Mouse (Mus musculus) liver, embryonic 15.5 days (tissue): Measurements from ENCODE around the gene Heg1. TPM values are rescaled to one million over a fixed set of nuclear protein-coding genes. Genes with fewer than 3 reads are reported as not detected.

Experiments
- ATAC-seq: fragments of 200-750 bp; cut with Nextera tagmentation; 2 replicates; pipeline ENCODE4 v1.8.0; 2017; ENCODE audit warnings: moderate number of reproducible peaks, mild to moderate bottlenecking, moderate library complexity; ENCODE audit not compliant: insufficient read depth
- H3K27ac ChIP-seq: fragments of 300-500 bp; sonication (generic); replicated peaks from 2 replicates; pipeline ENCODE4 v1.5.1; 2015; ENCODE audit warnings: mild to moderate bottlenecking, inconsistent platforms
- H3K27me3 ChIP-seq: fragments of 300-500 bp; sonication (generic); 2 replicates; pipeline ENCODE4 v1.6.1; 2015; ENCODE audit warnings: mild to moderate bottlenecking, inconsistent platforms
- H3K36me3 ChIP-seq: fragments of 300-500 bp; sonication (generic); replicated peaks from 2 replicates; pipeline ENCODE4 v1.6.1; 2015; ENCODE audit warnings: moderate library complexity, mild to moderate bottlenecking, inconsistent platforms
- H3K4me1 ChIP-seq: fragments of 300-500 bp; sonication (generic); replicated peaks from 2 replicates; pipeline ENCODE4 v1.6.1; 2015; ENCODE audit warnings: inconsistent platforms
- H3K4me2 ChIP-seq: fragments of 300-500 bp; sonication (generic); 2 replicates; pipeline ENCODE4 v1.6.1; 2015; ENCODE audit warnings: moderate library complexity, mild to moderate bottlenecking, inconsistent platforms
- H3K4me3 ChIP-seq: fragments of 300-500 bp; sonication (generic); replicated peaks from 2 replicates; pipeline ENCODE4 v1.5.1; 2015; ENCODE audit warnings: mild to moderate bottlenecking, inconsistent platforms
- H3K9ac ChIP-seq: fragments of 300-500 bp; sonication (generic); 2 replicates; pipeline ENCODE4 v1.6.1; 2015; ENCODE audit warnings: moderate library complexity, mild to moderate bottlenecking, inconsistent platforms
- H3K9me3 ChIP-seq: fragments of 300-500 bp; sonication (generic); replicated peaks from 2 replicates; pipeline ENCODE4 v1.6.1; 2016; ENCODE audit warnings: inconsistent platforms
- WGBS: fragments of 180-500 bp; shearing (Covaris S2); methylation state at CpG from one replicate; pipeline ENCODE4 v1.1.7; 2015; ENCODE audit warnings: mixed read lengths; ENCODE audit not compliant: insufficient replicate concordance; 5-methylcytosine and 5-hydroxymethylcytosine counted together
- polyA plus RNA-seq: library from polyadenylated mRNA; unstranded; fragments of >200 nt; fragmentation: Nextera tagmentation; extraction: Ambion mirVana; gene quantifications from 2 replicates; pipeline ENCODE4 v1.2.1, GENCODE M21; 2015

The Heg1 gene
- polyA plus RNA-seq, 1 experiment from 2014 or later = 4.9 TPM

GRCm38 (mm10) chr16:33733864-33734263 is 49.7 kb downstream of the Heg1 start:
- peaks cover 18% of the 10 kb centered on the region for H3K4me1 ChIP-seq
- peaks cover 15% of the 10 kb centered on the region for H3K36me3 ChIP-seq
- no peaks in the 10 kb centered on the region for H3K9me3 ChIP-seq
- no peak overlapping the region for H3K9ac ChIP-seq
- no peak overlapping the region for H3K27ac ChIP-seq
- no peaks in the 10 kb centered on the region for H3K27me3 ChIP-seq
- no peak for ATAC-seq
- 76% methylated on average over 6 of the region's 6 CpGs for WGBS
- H3K4me2 ChIP-seq = no peak overlapping the region
- H3K4me3 ChIP-seq = no peak overlapping the region

GRCm38 (mm10) chr16:33734545-33734944 is 50.4 kb downstream of the Heg1 start:
- Histone ChIP-seq H3K4me3 (no peak overlapping the region), H3K36me3 (peaks cover 15% of the 10 kb centered on the region), H3K9ac (no peak overlapping the region), H3K4me2 (no peak overlapping the region), H3K27me3 (no peaks in the 10 kb centered on the region), H3K27ac (no peak overlapping the region), H3K4me1 (peaks cover 18% of the 10 kb centered on the region), H3K9me3 (no peaks in the 10 kb centered on the region)
- 64% methylated on average over 10 of the region's 10 CpGs for WGBS
- ATAC-seq = no peak

- 77% methylated on average over 5 of the region's 5 CpGs for WGBS
- no peak overlapping the region for H3K9ac ChIP-seq
- no peak overlapping the region for H3K27ac ChIP-seq
- no peak for ATAC-seq
- H3K4me1 ChIP-seq = peaks cover 18% of the 10 kb centered on the region
- no peaks in the 10 kb centered on the region for H3K9me3 ChIP-seq
- peaks cover 10% of the 10 kb centered on the region for H3K36me3 ChIP-seq
- no peak overlapping the region for H3K4me3 ChIP-seq
- H3K27me3 ChIP-seq = no peaks in the 10 kb centered on the region
- H3K4me2 ChIP-seq = no peak overlapping the region
Observed at GRCm38 (mm10) chr16:33735238-33735637, 51.1 kb downstream of the Heg1 start.

- no peak for ATAC-seq
- no peak overlapping the region for H3K4me2 ChIP-seq
- no peaks in the 10 kb centered on the region for H3K9me3 ChIP-seq
- peaks cover 9% of the 10 kb centered on the region; the same call in 1 of the 2 replicates for H3K36me3 ChIP-seq
- H3K4me3 ChIP-seq = no peak overlapping the region
- H3K4me1 ChIP-seq = peaks cover 18% of the 10 kb centered on the region
- H3K27me3 ChIP-seq = no peaks in the 10 kb centered on the region
- no peak overlapping the region for H3K9ac ChIP-seq
- 62% methylated on average over 5 of the region's 5 CpGs for WGBS
- no peak overlapping the region for H3K27ac ChIP-seq
Observed at GRCm38 (mm10) chr16:33735791-33736190, 51.6 kb downstream of the Heg1 start.

- Histone ChIP-seq H3K4me2 (no peak overlapping the region), H3K27ac (no peak overlapping the region), H3K4me1 (peaks cover 13% of the 10 kb centered on the region), H3K9ac (no peak overlapping the region), H3K4me3 (no peak overlapping the region), H3K27me3 (no peaks in the 10 kb centered on the region), H3K9me3 (no peaks in the 10 kb centered on the region), H3K36me3 (peaks cover 13% of the 10 kb centered on the region; the same call in 1 of the 2 replicates)
- WGBS = 64% methylated on average over 6 of the region's 6 CpGs
- no peak for ATAC-seq
Observed at GRCm38 (mm10) chr16:33736746-33737145, 52.6 kb downstream of the Heg1 start.

GRCm38 (mm10) chr16:33738949-33739719 is 55.0 kb downstream of the Heg1 start:
- Histone ChIP-seq H3K9ac (no peak overlapping the region), H3K4me3 (no peak overlapping the region), H3K4me2 (no peak overlapping the region), H3K27me3 (no peaks in the 10 kb centered on the region), H3K9me3 (no peaks in the 10 kb centered on the region), H3K36me3 (peaks cover 16% of the 10 kb centered on the region), H3K27ac (no peak overlapping the region), H3K4me1 (no peaks in the 10 kb centered on the region; the same call in 1 of the 2 replicates)
- WGBS = 71% methylated on average over 7 of the region's 7 CpGs
- no peak for ATAC-seq

GRCm38 (mm10) chr16:33739802-33740201 is 55.6 kb downstream of the Heg1 start:
- Histone ChIP-seq H3K4me3 (no peak overlapping the region), H3K9me3 (no peaks in the 10 kb centered on the region), H3K9ac (no peak overlapping the region), H3K4me1 (no peaks in the 10 kb centered on the region; the same call in 1 of the 2 replicates), H3K27ac (no peak overlapping the region), H3K4me2 (no peak overlapping the region), H3K27me3 (no peaks in the 10 kb centered on the region), H3K36me3 (peaks cover 16% of the 10 kb centered on the region)
- no peak; the same call in 1 of the 2 replicates for ATAC-seq
- WGBS = 45% methylated on average over 3 of the region's 3 CpGs

- no peak for ATAC-seq
- no peaks in the 10 kb centered on the region for H3K27me3 ChIP-seq
- WGBS = 53% methylated on average over 6 of the region's 6 CpGs
Observed at GRCm38 (mm10) chr16:33740416-33740815, 56.2 kb downstream of the Heg1 start.

GRCm38 (mm10) chr16:33741795-33742194 is 57.6 kb downstream of the Heg1 start:
- no peak for ATAC-seq
- Histone ChIP-seq H3K27me3 (no peaks in the 10 kb centered on the region), H3K27ac (no peak overlapping the region), H3K4me3 (no peak overlapping the region), H3K9me3 (no peaks in the 10 kb centered on the region), H3K4me2 (no peak overlapping the region), H3K9ac (no peak overlapping the region), H3K36me3 (peaks cover 12% of the 10 kb centered on the region), H3K4me1 (no peaks in the 10 kb centered on the region; the same call in 1 of the 2 replicates)
- WGBS = 50% methylated on average over 5 of the region's 5 CpGs

More at GRCm38 (mm10) chr16:33740416-33740815, 56.2 kb downstream of the Heg1 start:
- H3K4me3 ChIP-seq = no peak overlapping the region
- H3K4me1 ChIP-seq = no peaks in the 10 kb centered on the region; the same call in 1 of the 2 replicates
- H3K4me2 ChIP-seq = no peak overlapping the region
- no peak overlapping the region for H3K27ac ChIP-seq
- H3K9ac ChIP-seq = no peak overlapping the region
- H3K36me3 ChIP-seq = peaks cover 15% of the 10 kb centered on the region
- H3K9me3 ChIP-seq = no peaks in the 10 kb centered on the region

- Histone ChIP-seq H3K9me3 (no peaks in the 10 kb centered on the region), H3K4me3 (no peak overlapping the region), H3K4me2 (no peak overlapping the region), H3K27me3 (no peaks in the 10 kb centered on the region), H3K4me1 (no peaks in the 10 kb centered on the region; the same call in 1 of the 2 replicates), H3K27ac (no peak overlapping the region), H3K36me3 (peaks cover 12% of the 10 kb centered on the region), H3K9ac (no peak overlapping the region)
- ATAC-seq = no peak
- 74% methylated on average over 9 of the region's 9 CpGs for WGBS
Observed at GRCm38 (mm10) chr16:33742233-33742632, 58.1 kb downstream of the Heg1 start.

- H3K4me3 ChIP-seq = no peak overlapping the region
- no peak for ATAC-seq
- H3K9me3 ChIP-seq = no peaks in the 10 kb centered on the region
- H3K4me2 ChIP-seq = no peak overlapping the region
- H3K27ac ChIP-seq = no peak overlapping the region
- H3K4me1 ChIP-seq = no peaks in the 10 kb centered on the region; the same call in 1 of the 2 replicates
- peaks cover 12% of the 10 kb centered on the region for H3K36me3 ChIP-seq
- H3K9ac ChIP-seq = no peak overlapping the region
- H3K27me3 ChIP-seq = no peaks in the 10 kb centered on the region
- 39% methylated on average over 7 of the region's 7 CpGs for WGBS
Observed at GRCm38 (mm10) chr16:33744622-33745419, 60.7 kb downstream of the Heg1 start.
